ENCODE assay signal across 22 mouse cellular contexts in the genomic region with DNA sequence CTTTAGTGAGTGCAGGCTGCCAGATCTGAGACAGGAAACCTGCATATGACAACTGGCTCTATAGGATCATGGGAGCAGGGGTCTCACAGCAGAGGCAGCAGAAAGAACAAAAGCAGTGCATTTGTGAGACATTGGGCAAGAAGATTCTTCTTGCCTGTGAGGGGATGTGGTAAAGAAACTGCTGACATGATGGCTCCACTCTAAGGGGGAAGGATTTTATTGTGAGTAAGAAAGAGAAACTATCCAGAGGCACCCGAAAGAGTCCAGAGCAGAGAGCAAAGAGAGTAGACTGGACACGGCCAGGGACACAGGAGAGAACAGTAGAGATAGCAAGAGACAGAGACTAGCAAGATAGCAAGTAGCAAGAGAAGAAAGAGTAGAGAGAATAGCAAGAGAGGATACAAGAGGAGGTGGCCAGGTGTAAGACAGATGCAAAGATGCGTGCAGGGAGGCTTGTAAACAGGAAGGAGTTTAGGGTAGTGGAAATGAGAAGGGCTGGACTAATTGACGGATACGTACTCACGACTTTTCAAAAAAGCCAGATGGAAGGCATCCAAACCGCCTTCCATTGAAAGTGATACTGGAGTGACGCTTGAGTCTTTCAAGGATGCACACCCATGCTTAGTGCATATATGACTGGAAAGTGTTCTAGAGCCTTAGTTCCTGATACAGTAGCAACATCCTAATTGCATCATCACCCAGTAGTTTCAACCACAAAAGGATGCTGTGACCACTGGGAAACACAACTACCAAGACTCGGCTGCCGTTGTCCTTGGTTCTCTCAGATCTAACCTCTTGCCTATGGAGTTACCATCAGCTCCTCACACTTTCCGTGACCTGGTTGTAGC. TPM values are rescaled to one million over a fixed set of nuclear protein-coding genes. Genes with fewer than 3 reads are reported as not detected.
DNase-seq lines count a peak whose midpoint lies in the region; ATAC-seq and TF ChIP-seq lines count a peak whose summit lies in the region.
"Had no signal": no experiment of that assay in that cellular context is flagged by ENCODE, and none has a peak within 500 bp of the region (broad histone marks: within the 10 kb centered on the region; RNA-seq: fewer than 3 reads in every experiment).

No protein-coding gene starts in this region.

- H3K4me3 ChIP-seq in spleen, adult 2 months (ENCODE audit: extremely low read depth, insufficient read depth, insufficient read length), result no peak overlapping the region
- H3K4me3 ChIP-seq in bone marrow macrophage, adult 2 months (ENCODE audit: insufficient read depth, low read length), result peak overlapping the region; percentile 39
- H3K4me3 ChIP-seq in macrophage (ENCODE audit: inconsistent target), result peak overlapping the region; percentile 25; the same call in 1 of the 2 replicates
- H3K4me3 ChIP-seq in neural tube, embryonic 15.5 days (replicated peaks), result no peak overlapping the region
- H3K4me3 ChIP-seq: limb, embryonic 10.5 days; lung, embryonic 15.5 days had no signal

- H3K27me3 ChIP-seq in spleen, adult 2 months (ENCODE audit: control insufficient read depth, insufficient read depth, low read length), result no peaks in the 10 kb centered on the region
- H3K27me3 ChIP-seq in neural tube, embryonic 15.5 days (replicated peaks), result no peaks in the 10 kb centered on the region
- H3K27me3 ChIP-seq: lung, embryonic 15.5 days had no signal

- no peak for TF ChIP-seq CTCF in spleen, adult 2 months (IDR thresholded peaks at IDR 0.05; ENCODE audit: extremely low read depth, insufficient read depth, insufficient read length, insufficient replicate concordance)
- no peak for TF ChIP-seq CTCF in bone marrow macrophage, adult 2 months (IDR thresholded peaks at IDR 0.05; ENCODE audit: low read depth, low read length)

- peak overlapping the region; percentile 30 for H3K27ac ChIP-seq in spleen, adult 2 months (ENCODE audit: insufficient read depth, low read length)
- H3K27ac ChIP-seq in bone marrow macrophage, adult 2 months (ENCODE audit: insufficient read depth, low read depth, low read length), result peak overlapping the region; percentile 80
- H3K27ac ChIP-seq in macrophage, result peak overlapping the region; percentile 77
- no peak overlapping the region for H3K27ac ChIP-seq in neural tube, embryonic 15.5 days (replicated peaks)
- H3K27ac ChIP-seq: limb, embryonic 10.5 days; lung, embryonic 15.5 days had no signal

- no peaks in the 10 kb centered on the region for H3K36me3 ChIP-seq in spleen, adult 2 months (ENCODE audit: control insufficient read depth, insufficient read depth, low read length)
- no peaks in the 10 kb centered on the region for H3K36me3 ChIP-seq in macrophage (ENCODE audit: inconsistent target)
- no peaks in the 10 kb centered on the region for H3K36me3 ChIP-seq in neural tube, embryonic 15.5 days
- H3K36me3 ChIP-seq: limb, embryonic 10.5 days; lung, embryonic 15.5 days had no signal

- no peak for DNase-seq in spleen, adult 2 months (ENCODE audit: low read depth in 1 of 2, low spot score in 2 of 2)
- no peak for DNase-seq in spleen, adult 18-20 months
- DNase-seq in retina, postnatal 1 day, result no peak
- no peak for DNase-seq in kidney, adult 18-20 months
- DNase-seq: adrenal gland, postnatal 10 days; cerebellum, postnatal 25 days; kidney, postnatal 25 days; midbrain, embryonic 14.5 days; thymus, adult 2 months had no signal

- H3K4me1 ChIP-seq in spleen, adult 2 months (ENCODE audit: control insufficient read depth, insufficient read depth, insufficient read length), result no peaks in the 10 kb centered on the region
- peaks cover 25% of the 10 kb centered on the region for H3K4me1 ChIP-seq in bone marrow macrophage, adult 2 months (ENCODE audit: control insufficient read depth, insufficient read depth, low read length)
- H3K4me1 ChIP-seq in neural tube, embryonic 15.5 days, result no peaks in the 10 kb centered on the region
- H3K4me1 ChIP-seq: limb, embryonic 10.5 days; lung, embryonic 15.5 days had no signal

- ATAC-seq in neural tube, embryonic 15.5 days (ENCODE audit: low FRiP score), result no peak

- H3K4me2 ChIP-seq in neural tube, embryonic 15.5 days, result no peak overlapping the region
- H3K4me2 ChIP-seq: lung, embryonic 15.5 days had no signal

- no peaks in the 10 kb centered on the region for H3K79me2 ChIP-seq in macrophage (ENCODE audit: inconsistent target)

- 32% methylated on average over 11 of the region's 11 CpGs for WGBS in spleen, adult 2 months
- WGBS in macrophage (ENCODE audit: missing documents), result under 1% methylated on average over 11 of the region's 11 CpGs
- 89% methylated on average over 11 of the region's 11 CpGs for WGBS in neural tube, embryonic 15.5 days

- H3K9ac ChIP-seq in neural tube, embryonic 15.5 days (replicated peaks), result no peak overlapping the region
- H3K9ac ChIP-seq: lung, embryonic 15.5 days had no signal

- TF ChIP-seq POLR2A in spleen, adult 2 months (IDR thresholded peaks at IDR 0.05; ENCODE audit: low read depth, low read length), result no peak
- no peak for TF ChIP-seq POLR2A in bone marrow macrophage, adult 2 months (IDR thresholded peaks at IDR 0.05; ENCODE audit: borderline replicate concordance, low read depth, low read length)

- no peaks in the 10 kb centered on the region for H3K9me3 ChIP-seq in neural tube, embryonic 15.5 days (replicated peaks)
- H3K9me3 ChIP-seq: limb, embryonic 10.5 days; lung, embryonic 15.5 days had no signal

RNA-seq across cellular contexts. Expression of a gene that starts 11.5 kb away (rescaled TPM):
- polyA plus RNA-seq in spleen, adult 2 months (2012; rRNA removed), result 177 and 277 TPM in 2 replicates
- 1,636 and 1,773 TPM in 2 replicates for polyA plus RNA-seq in bone marrow macrophage, adult 2 months (2012; ENCODE audit: insufficient read depth, insufficient read length, missing spikeins)
- 100 to 1,000 TPM in 1 of 26 experiments, 10 to 100 TPM in 24, 1 to 10 TPM in 1; 9.6 to 127 (median 52.2) TPM for total RNA-seq in macrophage (2018; cell fraction: chromatin; rRNA removed)
- total RNA-seq in macrophage (2018; cell fraction: cytosol; rRNA removed), result 1,000 to 10,000 TPM in 24 of 26 experiments, 100 to 1,000 TPM in 2; 864 to 4,013 (median 2,083) TPM
- total RNA-seq in macrophage (2018; cell fraction: nucleus; rRNA removed), result 1,000 to 10,000 TPM in 1 of 26 experiments, 100 to 1,000 TPM in 24, 10 to 100 TPM in 1; 97.6 to 1,118 (median 541) TPM
- 596 to 2,531 TPM (median 1,114 TPM) in 3 replicates for polyA plus RNA-seq in macrophage (2018)
- 50.1 and 243 TPM in 2 replicates for polyA plus RNA-seq in neural tube, embryonic 15.5 days (2015; fragmentation: Nextera tagmentation; extraction: Ambion mirVana)

RNA-seq across cellular contexts. Expression of a gene that starts 18.6 kb away (rescaled TPM):
- 25.5 and 45.9 TPM in 2 replicates for polyA plus RNA-seq in spleen, adult 2 months (2012; rRNA removed)
- polyA plus RNA-seq in bone marrow macrophage, adult 2 months (2012; ENCODE audit: insufficient read depth, insufficient read length, missing spikeins), result 31.9 and 45.4 TPM in 2 replicates
- 1 to 10 TPM in 6 of 26 experiments, not detected in 20; 1.2 to 2.9 (median 1.8) TPM for total RNA-seq in macrophage (2018; cell fraction: chromatin; rRNA removed)
- total RNA-seq in macrophage (2018; cell fraction: cytosol; rRNA removed), result 10 to 100 TPM in 10 of 26 experiments, 1 to 10 TPM in 16; 4.2 to 19.2 (median 9.2) TPM
- total RNA-seq in macrophage (2018; cell fraction: nucleus; rRNA removed), result 10 to 100 TPM in 6 of 26 experiments, 1 to 10 TPM in 18, not detected in 2; 1.1 to 15.3 (median 3.5) TPM
- polyA plus RNA-seq in macrophage (2018), result 4.1 to 21.4 TPM (median 7.4 TPM) in 3 replicates
- 1.7 and 1.8 TPM in 2 replicates for polyA plus RNA-seq in neural tube, embryonic 15.5 days (2015; fragmentation: Nextera tagmentation; extraction: Ambion mirVana)
- total RNA-seq: layer of hippocampus, postnatal 14 days had no signal
- polyA plus RNA-seq: forebrain, embryonic 11.5 days; limb, embryonic 10.5 days had no signal

RNA-seq across cellular contexts. Expression of a gene that starts 29.9 kb away (rescaled TPM):
- polyA plus RNA-seq in spleen, adult 2 months (2012; rRNA removed), result not detected in 2 replicates
- not detected in 2 replicates for polyA plus RNA-seq in bone marrow macrophage, adult 2 months (2012; ENCODE audit: insufficient read depth, insufficient read length, missing spikeins)
- total RNA-seq in macrophage (2018; cell fraction: chromatin; rRNA removed), result not detected
- total RNA-seq in macrophage (2018; cell fraction: cytosol; rRNA removed), result not detected
- total RNA-seq in macrophage (2018; cell fraction: nucleus; rRNA removed), result not detected
- polyA plus RNA-seq in macrophage (2018), result not detected in 3 replicates
- not detected in 2 replicates for polyA plus RNA-seq in neural tube, embryonic 15.5 days (2015; fragmentation: Nextera tagmentation; extraction: Ambion mirVana)
- total RNA-seq: adrenal gland, postnatal 10 days; ES-E14; heart, adult 8-10 months; heart, postnatal 25 days; layer of hippocampus, postnatal 14 days had no signal
- polyA plus RNA-seq: embryonic facial prominence, embryonic 14.5 days; forebrain, embryonic 11.5 days; intestine, embryonic 14.5 days; limb, embryonic 10.5 days; lung, embryonic 15.5 days; midbrain, embryonic 14.5 days; neural tube, embryonic 14.5 days; thymus, adult 2 months had no signal

RNA-seq across cellular contexts. Expression of a gene that starts 32.1 kb away (rescaled TPM):
- 159 and 265 TPM in 2 replicates for polyA plus RNA-seq in spleen, adult 2 months (2012; rRNA removed)
- polyA plus RNA-seq in bone marrow macrophage, adult 2 months (2012; ENCODE audit: insufficient read depth, insufficient read length, missing spikeins), result 31.2 and 38.0 TPM in 2 replicates
- total RNA-seq in macrophage (2018; cell fraction: chromatin; rRNA removed), result 100 to 1,000 TPM in 1 of 26 experiments, 10 to 100 TPM in 25; 10.2 to 127 (median 30.9) TPM
- 10 to 100 TPM in 5 of 26 experiments, 1 to 10 TPM in 21; 2.6 to 12.8 (median 6.1) TPM for total RNA-seq in macrophage (2018; cell fraction: cytosol; rRNA removed)
- 100 to 1,000 TPM in 7 of 26 experiments, 10 to 100 TPM in 18, 1 to 10 TPM in 1; 9.7 to 177 (median 37.1) TPM for total RNA-seq in macrophage (2018; cell fraction: nucleus; rRNA removed)
- 4.7 to 18.2 TPM (median 4.8 TPM) in 3 replicates for polyA plus RNA-seq in macrophage (2018)
- polyA plus RNA-seq in neural tube, embryonic 15.5 days (2015; fragmentation: Nextera tagmentation; extraction: Ambion mirVana), result 20.6 and 115 TPM in 2 replicates

RNA-seq across cellular contexts. Expression of a gene that starts 43.3 kb away (rescaled TPM):
- 279 and 436 TPM in 2 replicates for polyA plus RNA-seq in spleen, adult 2 months (2012; rRNA removed)
- 1,477 and 1,645 TPM in 2 replicates for polyA plus RNA-seq in bone marrow macrophage, adult 2 months (2012; ENCODE audit: insufficient read depth, insufficient read length, missing spikeins)
- total RNA-seq in macrophage (2018; cell fraction: chromatin; rRNA removed), result 100 to 1,000 TPM in 1 of 26 experiments, 10 to 100 TPM in 25; 15.1 to 108 (median 29.7) TPM
- total RNA-seq in macrophage (2018; cell fraction: cytosol; rRNA removed), result 1,000 to 10,000 TPM in 1 of 26 experiments, 100 to 1,000 TPM in 25; 564 to 1,058 (median 751) TPM
- 100 to 1,000 TPM in 25 of 26 experiments, 10 to 100 TPM in 1; 46.7 to 361 (median 143) TPM for total RNA-seq in macrophage (2018; cell fraction: nucleus; rRNA removed)
- 471 to 1,093 TPM (median 749 TPM) in 3 replicates for polyA plus RNA-seq in macrophage (2018)
- polyA plus RNA-seq in neural tube, embryonic 15.5 days (2015; fragmentation: Nextera tagmentation; extraction: Ambion mirVana), result 197 and 409 TPM in 2 replicates

Comparison
In these comparisons a context has a peak if more than half of its experiments do, and no peak if none do; other contexts are left out.
1. H3K4me3 ChIP-seq: peak in bone marrow macrophage, adult 2 months (single experiment) and macrophage (single experiment); none in spleen, adult 2 months (single experiment) and neural tube, embryonic 15.5 days (single experiment).